Mouse (Mus musculus) cerebellum, postnatal 25 days (tissue): ENCODE data around the gene Rmnd5a.

Source experiments
- DNase-seq, 2 experiments: peaks; one replicate each; pipeline ENCODE4 v3.0.0; 2021; ENCODE audit warnings: mixed read lengths in 2 of 2

Gene Rmnd5a

GRCm38 (mm10) chr6:71369416-71369815, 71.0 kb downstream of the Rmnd5a start:
- no peak for DNase-seq

GRCm38 (mm10) chr6:71363995-71364394, 76.4 kb downstream of the Rmnd5a start:
- no peak for DNase-seq

DNA sequence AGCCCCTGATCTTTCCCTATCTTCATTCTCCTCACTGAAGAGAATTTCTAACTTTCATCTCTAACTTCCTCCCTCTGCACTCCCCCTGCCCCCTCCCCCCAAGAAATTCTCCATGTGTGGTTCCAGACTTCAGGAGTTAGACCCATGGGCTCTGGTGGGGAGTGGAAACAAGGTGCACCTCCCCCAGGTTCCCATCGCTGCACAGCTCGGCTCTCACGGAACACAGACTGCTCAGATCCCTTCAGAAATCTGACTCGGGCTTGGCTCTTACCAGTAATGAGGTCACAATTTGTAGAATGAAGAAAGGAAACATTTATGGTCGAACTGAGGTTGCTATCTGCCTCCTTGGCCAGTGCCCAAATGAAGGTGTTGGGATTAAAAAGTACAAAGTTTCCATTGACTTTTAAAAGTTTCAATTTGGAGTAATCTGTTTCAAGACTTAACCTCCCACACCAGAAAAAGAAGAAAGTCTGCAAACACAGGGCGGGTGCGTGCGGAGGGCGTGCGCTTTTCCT, 79.2 kb downstream of the Rmnd5a start:
- DNase-seq, result no peak

DNA sequence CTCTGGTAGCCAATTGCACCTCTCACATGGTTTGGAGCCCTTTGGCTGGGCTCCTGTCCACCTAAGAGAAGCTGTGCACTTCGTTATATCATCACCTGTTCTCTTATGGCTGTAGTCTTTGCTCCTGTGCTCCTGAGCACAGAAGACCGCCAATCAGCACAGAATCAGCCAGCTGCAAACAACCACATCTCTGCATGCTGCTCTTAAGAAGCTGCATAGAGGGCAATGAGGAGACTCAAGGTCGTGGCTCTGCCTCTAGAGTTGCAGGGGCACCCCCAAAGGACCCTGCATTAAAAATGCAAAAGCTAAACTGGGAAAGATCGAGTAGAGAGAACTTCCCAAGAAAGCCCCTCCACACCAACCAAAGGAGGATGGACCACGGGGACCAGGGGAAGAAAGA, 79.7 kb downstream of the Rmnd5a start:
- DNase-seq, result no peak

DNA sequence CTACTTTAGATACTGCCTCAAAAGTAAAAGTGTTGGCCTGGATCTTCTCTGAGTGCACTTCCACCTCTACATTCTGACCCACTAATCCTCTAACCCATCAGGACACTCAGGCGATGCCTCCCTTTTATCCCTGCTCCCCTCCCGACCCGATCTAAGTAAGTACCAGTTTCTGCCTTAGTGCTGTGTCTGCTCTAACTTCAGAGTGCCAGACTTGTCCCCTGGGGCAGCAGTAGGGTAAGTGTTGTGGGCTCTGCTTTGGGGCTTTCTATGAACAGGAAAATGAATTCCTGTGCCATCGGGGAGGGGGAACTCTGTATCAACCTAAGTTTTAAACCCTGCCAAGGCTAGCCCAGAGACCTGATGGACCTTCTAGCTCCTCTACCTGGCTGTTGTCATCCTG, 80.2 kb downstream of the Rmnd5a start:
- no peak for DNase-seq

DNA sequence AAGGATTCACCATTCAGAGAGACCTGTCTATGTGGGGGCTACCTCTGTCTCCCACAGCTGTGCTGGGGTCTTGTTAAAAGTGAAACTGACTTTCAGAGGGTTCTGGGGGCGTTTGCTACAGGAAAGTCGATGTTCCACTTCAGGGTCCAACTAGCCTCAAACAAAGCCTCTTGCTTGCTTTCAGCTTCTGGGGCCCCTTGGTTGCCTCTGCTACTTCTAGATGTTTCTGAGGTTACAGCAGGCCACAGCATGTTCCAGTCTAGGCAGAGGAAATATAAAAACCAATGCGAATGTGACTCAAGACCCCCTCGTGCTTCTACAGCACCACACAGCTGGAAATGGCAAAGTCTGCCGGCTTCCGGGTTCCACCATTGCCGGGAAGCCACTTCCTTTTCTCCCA, 82.9 kb downstream of the Rmnd5a start:
- no peak for DNase-seq

DNA sequence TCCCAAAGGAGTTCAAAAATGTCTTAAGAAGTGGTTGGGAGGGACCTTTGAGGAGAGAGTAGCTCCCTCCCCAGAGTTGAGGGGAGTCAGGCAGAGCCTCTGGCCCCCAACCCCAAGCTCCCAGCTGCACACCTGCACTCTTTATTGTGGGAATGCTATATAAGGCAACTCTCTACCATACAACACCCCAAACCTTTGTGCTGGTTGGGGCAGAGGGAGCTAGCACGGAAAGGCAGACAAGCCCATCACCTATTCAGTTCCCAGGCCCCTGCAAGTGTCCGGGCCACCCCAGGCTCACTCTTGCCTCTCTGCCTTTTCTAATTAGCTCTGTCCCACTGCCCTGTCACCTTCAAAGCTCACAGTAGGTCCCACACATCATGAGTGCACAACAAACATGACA, 86.7 kb downstream of the Rmnd5a start:
- no peak for DNase-seq

GRCm38 (mm10) chr6:71352866-71353427, 87.5 kb downstream of the Rmnd5a start:
- DNase-seq, result no peak

- DNase-seq, result no peak
Observed at GRCm38 (mm10) chr6:71352201-71352600, 88.2 kb downstream of the Rmnd5a start.

DNA sequence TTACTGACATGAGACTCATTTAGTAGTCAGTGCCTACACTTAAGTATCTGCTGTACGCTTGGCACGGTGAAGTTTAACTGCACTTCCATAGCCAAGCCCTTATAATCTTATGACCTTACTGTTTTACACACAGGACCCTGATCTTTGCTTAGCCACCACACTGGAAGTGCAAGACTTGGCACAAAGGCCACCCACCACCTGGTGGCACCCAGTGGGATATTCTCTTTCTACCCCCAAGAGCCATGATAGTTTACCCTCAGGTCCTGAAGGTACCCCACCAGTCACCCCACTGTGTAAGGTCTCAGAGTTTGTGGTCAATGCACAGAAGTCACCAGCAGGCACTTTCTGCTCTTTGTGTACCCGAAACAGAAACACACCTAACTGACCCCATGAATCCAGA, 89.2 kb downstream of the Rmnd5a start:
- DNase-seq, result no peak

DNA sequence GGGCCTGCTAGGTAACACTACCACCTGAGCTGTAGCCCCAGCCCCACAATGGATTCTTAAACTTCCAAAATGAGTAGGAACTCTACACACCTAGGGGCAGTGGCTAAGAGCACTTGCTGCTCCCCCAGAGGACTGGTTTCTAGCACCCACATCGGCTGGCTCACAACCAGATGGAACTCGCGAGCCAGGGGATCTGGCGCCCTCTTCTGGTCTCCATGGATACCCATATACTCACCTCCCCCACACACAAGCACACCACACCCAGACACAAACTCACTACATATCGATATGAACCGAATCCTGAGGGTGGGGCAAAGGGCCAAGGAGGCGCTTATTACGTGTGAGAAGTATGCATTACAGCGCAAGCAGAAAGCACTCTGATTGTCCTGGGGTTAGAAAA, 92.4 kb downstream of the Rmnd5a start:
- no peak for DNase-seq

- no peak for DNase-seq
Observed at GRCm38 (mm10) chr6:71341179-71341578, 99.3 kb downstream of the Rmnd5a start.

- DNase-seq, result no peak
Observed at GRCm38 (mm10) chr6:71339351-71339750, 101.1 kb downstream of the Rmnd5a start.

DNA sequence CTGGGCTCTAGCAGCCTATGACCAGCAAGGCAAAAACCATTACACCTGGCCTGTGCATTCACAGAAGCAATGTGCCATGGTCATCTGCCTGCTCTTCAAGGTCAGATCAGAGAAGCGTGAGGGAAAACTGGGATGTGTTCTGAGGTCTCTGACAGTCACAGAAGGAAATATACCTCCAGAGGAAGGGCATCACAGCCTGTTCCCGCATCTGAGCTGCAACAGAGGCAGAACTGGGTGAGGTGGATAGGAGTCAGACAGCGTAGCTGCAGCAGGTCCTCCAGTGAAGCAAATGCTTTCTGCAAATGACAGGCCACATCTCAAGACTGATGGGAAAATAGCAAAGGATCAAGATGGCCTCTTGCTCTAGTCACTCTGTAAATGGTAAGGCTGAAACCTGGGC, 101.5 kb downstream of the Rmnd5a start:
- no peak for DNase-seq
